Comparison of ENCODE assay signal across 28 mouse cellular contexts in genomic region chr13:106591729-106592128, GRCm38 (mm10).
DNase-seq lines count a peak whose midpoint lies in the region; ATAC-seq and TF ChIP-seq lines count a peak whose summit lies in the region.
"Had no signal": no experiment of that assay in that cellular context is flagged by ENCODE, and none has a peak within 500 bp of the region (broad histone marks: within the 10 kb centered on the region; RNA-seq: fewer than 3 reads in every experiment).

No protein-coding gene starts in this region.

- H3K4me2 ChIP-seq in hindbrain, postnatal 0 days (ENCODE audit: low read depth, low read length), result no peak overlapping the region
- H3K4me2 ChIP-seq in neural tube, embryonic 12.5 days (replicated peaks), result no peak overlapping the region
- H3K4me2 ChIP-seq in neural tube, embryonic 15.5 days, result no peak overlapping the region
- H3K4me2 ChIP-seq: embryonic facial prominence, embryonic 13.5 days; forebrain, embryonic 12.5 days; forebrain, embryonic 15.5 days; heart, embryonic 12.5 days; heart, embryonic 15.5 days; hindbrain, embryonic 13.5 days had no signal

- no peak for TF ChIP-seq CTCF in hindbrain, postnatal 0 days (IDR thresholded peaks at IDR 0.05; ENCODE audit: low read depth)
- no peak for TF ChIP-seq CTCF in brain, embryonic 14.5 days (IDR thresholded peaks at IDR 0.05; ENCODE audit: borderline replicate concordance, extremely low read depth, insufficient read depth, insufficient read length)

- peak; percentile 12 for DNase-seq in hindbrain, postnatal 0 days (ENCODE audit: low spot score)
- no peak for DNase-seq in hindbrain, embryonic 10.5 days (ENCODE audit: low spot score)
- DNase-seq in brain, embryonic 14.5 days (ENCODE audit: low read depth), result peak; percentile 26
- no peak for DNase-seq in heart, postnatal 10 days
- DNase-seq: adrenal gland, adult 2 months; adrenal gland, postnatal 14 days; B cell, adult 2 months; cerebellum, adult 11-12 months; cerebellum, adult 8-10 months; cerebellum, postnatal 10 days; cerebellum, postnatal 36 days; embryo, embryonic 11 days; gastrocnemius, postnatal 25 days; heart, adult 18-20 months; heart, postnatal 14 days; heart, postnatal 4 days had no signal

- no peak for ATAC-seq in hindbrain, postnatal 0 days
- 0 out of 2 replicates have a peak, but pooled peaks have one; percentile 48 for ATAC-seq in neural tube, embryonic 12.5 days (ENCODE audit: low FRiP score, low read depth)
- no peak for ATAC-seq in neural tube, embryonic 15.5 days (ENCODE audit: low FRiP score)
- ATAC-seq: forebrain, embryonic 15.5 days had no signal

- H3K9ac ChIP-seq in hindbrain, postnatal 0 days (replicated peaks; ENCODE audit: low read length), result no peak overlapping the region
- H3K9ac ChIP-seq in neural tube, embryonic 12.5 days, result no peak overlapping the region
- H3K9ac ChIP-seq in neural tube, embryonic 15.5 days (replicated peaks), result no peak overlapping the region
- H3K9ac ChIP-seq: embryonic facial prominence, embryonic 13.5 days; forebrain, embryonic 12.5 days; forebrain, embryonic 15.5 days; heart, embryonic 12.5 days; heart, embryonic 15.5 days; hindbrain, embryonic 13.5 days had no signal

- no peak for TF ChIP-seq POLR2A in brain, embryonic 14.5 days (IDR thresholded peaks at IDR 0.05; ENCODE audit: borderline replicate concordance, extremely low read depth, insufficient read depth, insufficient read length, poor library complexity, severe bottlenecking)

- intact Hi-C loops in heart, postnatal 10 days (cut with DNase I), result no loop called here

- WGBS in hindbrain, postnatal 0 days, result 60% methylated on average over 2 of the region's 2 CpGs
- 84% methylated on average over 2 of the region's 2 CpGs for WGBS in hindbrain, embryonic 10.5 days
- WGBS in neural tube, embryonic 12.5 days, result 77% methylated on average over 2 of the region's 2 CpGs
- WGBS in neural tube, embryonic 15.5 days, result 49% methylated on average over 2 of the region's 2 CpGs

- no peaks in the 10 kb centered on the region for H3K36me3 ChIP-seq in hindbrain, postnatal 0 days (ENCODE audit: insufficient read depth, low read length)
- H3K36me3 ChIP-seq in hindbrain, embryonic 10.5 days, result no peaks in the 10 kb centered on the region
- H3K36me3 ChIP-seq in neural tube, embryonic 12.5 days, result no peaks in the 10 kb centered on the region
- H3K36me3 ChIP-seq in neural tube, embryonic 15.5 days, result no peaks in the 10 kb centered on the region
- H3K36me3 ChIP-seq: embryonic facial prominence, embryonic 10.5 days; embryonic facial prominence, embryonic 13.5 days; forebrain, embryonic 12.5 days; forebrain, embryonic 15.5 days; G1E; heart, embryonic 12.5 days; heart, embryonic 15.5 days; hindbrain, embryonic 13.5 days had no signal

- no peaks in the 10 kb centered on the region for H3K27me3 ChIP-seq in hindbrain, postnatal 0 days (ENCODE audit: insufficient read depth, low read length)
- H3K27me3 ChIP-seq in hindbrain, embryonic 10.5 days (ENCODE audit: insufficient read depth, poor library complexity, severe bottlenecking), result no peaks in the 10 kb centered on the region
- H3K27me3 ChIP-seq in neural tube, embryonic 12.5 days (replicated peaks), result no peaks in the 10 kb centered on the region
- no peaks in the 10 kb centered on the region for H3K27me3 ChIP-seq in neural tube, embryonic 15.5 days (replicated peaks)
- H3K27me3 ChIP-seq: CH12.LX; embryonic facial prominence, embryonic 13.5 days; forebrain, embryonic 12.5 days; forebrain, embryonic 15.5 days; heart, embryonic 12.5 days; heart, embryonic 15.5 days; hindbrain, embryonic 13.5 days had no signal

- no peaks in the 10 kb centered on the region for H3K4me1 ChIP-seq in hindbrain, postnatal 0 days (ENCODE audit: insufficient read depth, low read length)
- no peaks in the 10 kb centered on the region for H3K4me1 ChIP-seq in hindbrain, embryonic 10.5 days (replicated peaks)
- H3K4me1 ChIP-seq in neural tube, embryonic 12.5 days, result no peaks in the 10 kb centered on the region
- H3K4me1 ChIP-seq in neural tube, embryonic 15.5 days, result 0 out of 2 replicates have a peak, but pooled peaks cover 2% of the 10 kb centered on the region
- H3K4me1 ChIP-seq: embryonic facial prominence, embryonic 10.5 days; embryonic facial prominence, embryonic 13.5 days; forebrain, embryonic 12.5 days; forebrain, embryonic 15.5 days; heart, embryonic 12.5 days; heart, embryonic 15.5 days; hindbrain, embryonic 13.5 days had no signal

- H3K9me3 ChIP-seq in hindbrain, postnatal 0 days (ENCODE audit: low read length), result no peaks in the 10 kb centered on the region
- no peaks in the 10 kb centered on the region for H3K9me3 ChIP-seq in hindbrain, embryonic 10.5 days
- no peaks in the 10 kb centered on the region for H3K9me3 ChIP-seq in neural tube, embryonic 12.5 days
- no peaks in the 10 kb centered on the region for H3K9me3 ChIP-seq in neural tube, embryonic 15.5 days (replicated peaks)
- H3K9me3 ChIP-seq: embryonic facial prominence, embryonic 10.5 days; embryonic facial prominence, embryonic 13.5 days; forebrain, embryonic 12.5 days; forebrain, embryonic 15.5 days; G1E; heart, embryonic 15.5 days; hindbrain, embryonic 13.5 days had no signal

- no peak overlapping the region for H3K27ac ChIP-seq in hindbrain, postnatal 0 days
- no peak overlapping the region for H3K27ac ChIP-seq in hindbrain, embryonic 10.5 days
- no peak overlapping the region for H3K27ac ChIP-seq in neural tube, embryonic 12.5 days
- no peak overlapping the region for H3K27ac ChIP-seq in neural tube, embryonic 15.5 days (replicated peaks)
- H3K27ac ChIP-seq: embryonic facial prominence, embryonic 10.5 days; embryonic facial prominence, embryonic 13.5 days; forebrain, embryonic 12.5 days; forebrain, embryonic 15.5 days; heart, embryonic 15.5 days; hindbrain, embryonic 13.5 days had no signal

- H3K4me3 ChIP-seq in hindbrain, postnatal 0 days (ENCODE audit: low read length), result no peak overlapping the region
- no peak overlapping the region for H3K4me3 ChIP-seq in hindbrain, embryonic 10.5 days
- no peak overlapping the region for H3K4me3 ChIP-seq in neural tube, embryonic 12.5 days
- H3K4me3 ChIP-seq in neural tube, embryonic 15.5 days (replicated peaks), result no peak overlapping the region
- H3K4me3 ChIP-seq: embryonic facial prominence, embryonic 10.5 days; embryonic facial prominence, embryonic 13.5 days; erythroblast, embryonic 14.5 days; forebrain, embryonic 12.5 days; forebrain, embryonic 15.5 days; heart, embryonic 12.5 days; heart, embryonic 15.5 days; hindbrain, embryonic 13.5 days had no signal

Comparison
In these comparisons a context has a peak if more than half of its experiments do, and no peak if none do; other contexts are left out.
1. DNase-seq: peak in hindbrain, postnatal 0 days (single experiment) and brain, embryonic 14.5 days (single experiment); none in hindbrain, embryonic 10.5 days (single experiment) and heart, postnatal 10 days (0 of 2).